Mouse (Mus musculus) NIH3T3 (cell line): ENCODE results near the gene Olfr479.
"Not testable (repeated sequence)": the region's sequence is repeated elsewhere in the genome, so short reads cannot be mapped to it uniquely, and the experiment has no call there.

Experiments
- DNase-seq: peaks from one replicate; pipeline ENCODE4 v3.0.0-alpha.2; 2012; ENCODE audit warnings: low read depth

Olfr479 gene

GRCm38 (mm10) chr7:108050393-108050792, at the start of gene Olfr479:
Gene Olfr479 (plus strand): TSS chr7:108050693.
- no peak for DNase-seq

- DNase-seq = not testable (repeated sequence)
These were observed 36.2 kb upstream of the Olfr479 start for GRCm38 (mm10) chr7:108014256-108014655.

GRCm38 (mm10) chr7:108033889-108034288, 16.6 kb upstream of the Olfr479 start, which contains the start of gene Olfr478:
Gene Olfr478 (minus strand): TSS chr7:108033989.
- no peak for DNase-seq

GRCm38 (mm10) chr7:108067246-108067645, 16.8 kb downstream of the Olfr479 start, which contains the start of gene Olfr480:
Gene Olfr480 (minus strand): TSS chr7:108067346.
- DNase-seq = no peak

GRCm38 (mm10) chr7:108079555-108079954, 29.1 kb downstream of the Olfr479 start, which contains the start of gene Olfr481:
Gene Olfr481 (plus strand): TSS chr7:108079855.
- no peak for DNase-seq

- DNase-seq = no peak
These were observed 47.0 kb downstream of the Olfr479 start, which contains the start of gene Olfr482 for GRCm38 (mm10) chr7:108097486-108097885. Gene Olfr482 (minus strand): TSS chr7:108097586.

GRCm38 (mm10) chr7:108100549-108100948, 50.1 kb downstream of the Olfr479 start, which contains the start of gene Olfr483:
Gene Olfr483 (plus strand): TSS chr7:108100849.
- DNase-seq = no peak
